Mouse (Mus musculus) adrenal gland (tissue): ENCODE results near the gene Iqgap1.

Experiments
- intact Hi-C: fragments of 180-260 bp; cut with DNase I; formaldehyde crosslinking; loops from one replicate; pipeline ENCODE4 v1.15.1; 2025

Iqgap1 gene

GRCm38 (mm10) chr7:80806331-80806730, 19.4 kb downstream of the Iqgap1 start:
- intact Hi-C loops, result no loop called here

DNA sequence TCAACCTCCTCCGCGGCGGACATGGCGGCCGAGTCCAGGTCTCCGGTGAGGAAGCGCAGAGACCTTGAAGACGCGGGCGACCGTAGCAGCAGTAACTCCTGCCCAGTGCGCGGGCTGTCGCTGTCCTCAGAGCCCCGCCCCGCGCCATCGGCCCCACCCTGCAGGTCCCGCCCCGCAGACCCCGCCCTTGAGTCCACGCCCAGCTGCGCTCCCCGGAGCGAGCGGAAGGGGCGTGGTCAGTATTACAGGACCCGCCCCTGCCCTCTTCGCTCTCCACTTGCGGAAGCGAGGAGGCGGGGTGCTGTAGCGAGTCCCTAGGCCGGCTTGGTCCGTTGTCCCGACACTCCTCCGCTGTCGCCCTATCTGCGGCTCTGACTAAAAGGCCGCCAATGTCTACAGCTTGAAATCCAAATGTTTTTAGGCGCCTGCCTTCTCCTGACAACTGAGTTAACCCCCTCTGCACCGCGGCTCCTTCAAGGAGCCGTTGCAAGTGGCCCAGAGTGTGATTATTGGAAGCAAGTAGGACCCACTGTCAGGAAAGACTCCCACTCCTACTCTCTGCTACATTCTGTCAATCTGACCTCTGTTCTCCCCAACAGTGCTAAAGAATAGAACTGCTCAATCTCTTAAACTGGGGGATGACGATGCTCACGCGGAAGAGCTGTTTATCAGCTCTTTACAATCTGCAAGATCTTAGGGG, 22.5 kb downstream of the Iqgap1 start:
- intact Hi-C loops, result loop anchor here (5.0 kb wide), 1 partner anchor 34 kb away; no protein-coding TSS in a partner anchor

- intact Hi-C loops, result loop anchor here (5.0 kb wide), 1 partner anchor 35 kb away; no protein-coding TSS in a partner anchor
Observed at GRCm38 (mm10) chr7:80802412-80803160, 23.2 kb downstream of the Iqgap1 start.

DNA sequence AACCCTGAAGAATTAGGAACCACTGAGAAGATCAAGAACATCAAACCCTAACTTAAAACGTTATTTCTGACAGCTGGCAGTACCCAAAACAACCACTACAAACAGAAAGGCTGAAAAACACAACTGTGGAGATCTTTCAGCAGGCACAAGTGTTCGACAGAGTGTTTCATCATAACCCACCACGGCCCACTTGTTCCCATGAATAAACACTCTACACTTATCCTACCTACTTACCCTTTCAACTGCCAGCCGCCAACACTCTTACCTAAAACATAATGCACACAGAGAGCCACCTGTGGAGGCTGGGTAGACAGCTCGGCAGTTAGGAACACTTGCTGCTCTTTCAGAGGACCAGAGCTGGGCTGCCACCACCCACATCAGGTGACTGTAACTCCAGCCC, 26.5 kb downstream of the Iqgap1 start:
- intact Hi-C loops, result loop anchor here (5.0 kb wide), 1 partner anchor 42 kb away; no protein-coding TSS in a partner anchor

DNA sequence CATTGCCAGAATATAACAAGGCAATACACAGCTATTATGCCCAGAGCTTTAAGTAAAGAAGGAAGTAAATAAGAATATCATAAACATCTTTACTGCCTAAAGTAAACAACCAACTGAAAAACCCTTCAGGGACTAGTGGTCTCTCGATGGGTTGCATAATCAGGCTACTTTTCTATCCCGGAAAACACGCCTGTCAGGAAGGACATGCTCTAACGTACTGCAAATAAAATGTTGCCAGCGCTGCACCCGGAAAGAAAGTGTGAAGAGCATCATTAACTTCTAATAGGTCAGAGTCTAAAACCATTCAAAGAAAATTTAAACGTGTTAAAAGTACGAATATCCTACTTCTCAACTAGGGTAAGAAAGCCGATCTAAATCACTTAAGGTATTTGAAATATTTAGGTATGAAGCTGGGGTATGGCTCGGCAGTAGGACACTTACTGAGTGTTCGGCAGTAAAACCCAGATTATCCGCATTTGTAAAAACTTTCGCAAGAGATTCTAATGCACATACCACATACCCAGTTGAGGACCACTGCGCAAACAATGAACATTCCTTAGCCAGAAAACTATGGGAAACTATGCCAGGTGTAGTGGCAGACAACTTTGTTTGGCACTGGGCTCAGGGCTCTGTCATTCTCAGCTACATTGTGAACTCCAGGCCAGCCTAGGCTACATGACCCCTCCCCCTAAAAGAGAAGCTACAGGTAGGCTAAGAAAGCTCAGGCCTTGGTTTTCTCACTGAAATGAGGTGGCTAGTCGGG, 28.8 kb downstream of the Iqgap1 start:
- intact Hi-C loops, result loop anchor here (5.0 kb wide), 1 partner anchor 40 kb away; no protein-coding TSS in a partner anchor

- intact Hi-C loops, result loop anchor here (5.0 kb wide), 1 partner anchor 39 kb away; no protein-coding TSS in a partner anchor
Observed at GRCm38 (mm10) chr7:80796258-80796657, 29.5 kb downstream of the Iqgap1 start.

DNA sequence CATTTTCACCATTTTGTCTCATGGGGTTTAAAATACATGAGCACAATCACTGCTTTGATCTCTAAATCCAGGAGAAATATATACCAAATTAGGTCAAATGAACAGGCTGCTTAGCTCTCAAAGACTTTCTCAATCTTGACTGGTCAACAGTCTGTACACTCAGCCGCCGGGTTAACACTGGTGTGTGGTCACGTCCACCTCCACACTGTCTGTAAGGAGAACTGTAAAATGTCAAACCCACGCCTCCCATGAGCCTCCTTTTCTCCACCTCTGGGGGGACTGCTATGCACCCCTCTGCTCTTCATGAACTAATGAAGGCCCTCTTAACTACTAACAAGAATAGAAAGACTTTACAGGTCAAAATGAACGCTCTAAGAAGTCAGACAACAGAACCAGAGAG, 36.2 kb downstream of the Iqgap1 start:
- intact Hi-C loops, result no loop called here

GRCm38 (mm10) chr7:80789061-80789460, 36.7 kb downstream of the Iqgap1 start:
- intact Hi-C loops, result no loop called here

- intact Hi-C loops, result no loop called here
Observed at GRCm38 (mm10) chr7:80788002-80788401, 37.8 kb downstream of the Iqgap1 start.

GRCm38 (mm10) chr7:80786746-80787145, 39.0 kb downstream of the Iqgap1 start:
- intact Hi-C loops, result no loop called here

DNA sequence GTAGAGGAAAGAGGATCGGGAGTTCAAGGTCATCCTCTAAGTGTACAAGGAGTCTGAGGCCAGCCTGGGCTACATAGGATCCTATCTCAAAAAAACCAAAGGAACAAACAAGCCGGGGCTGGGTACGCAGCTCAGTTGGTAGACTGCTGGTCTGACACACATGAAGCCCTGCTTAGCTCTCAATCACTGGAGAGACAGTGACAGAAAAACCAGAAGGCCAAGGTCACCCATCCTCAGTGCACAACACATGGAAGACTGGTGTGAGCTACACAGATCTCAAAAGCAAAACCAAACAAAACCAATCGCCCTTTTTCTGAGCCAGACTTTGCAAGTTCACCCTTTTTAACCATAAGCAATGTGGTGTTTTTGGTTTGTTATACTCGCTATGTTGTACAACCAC, 41.9 kb downstream of the Iqgap1 start:
- intact Hi-C loops, result no loop called here

DNA sequence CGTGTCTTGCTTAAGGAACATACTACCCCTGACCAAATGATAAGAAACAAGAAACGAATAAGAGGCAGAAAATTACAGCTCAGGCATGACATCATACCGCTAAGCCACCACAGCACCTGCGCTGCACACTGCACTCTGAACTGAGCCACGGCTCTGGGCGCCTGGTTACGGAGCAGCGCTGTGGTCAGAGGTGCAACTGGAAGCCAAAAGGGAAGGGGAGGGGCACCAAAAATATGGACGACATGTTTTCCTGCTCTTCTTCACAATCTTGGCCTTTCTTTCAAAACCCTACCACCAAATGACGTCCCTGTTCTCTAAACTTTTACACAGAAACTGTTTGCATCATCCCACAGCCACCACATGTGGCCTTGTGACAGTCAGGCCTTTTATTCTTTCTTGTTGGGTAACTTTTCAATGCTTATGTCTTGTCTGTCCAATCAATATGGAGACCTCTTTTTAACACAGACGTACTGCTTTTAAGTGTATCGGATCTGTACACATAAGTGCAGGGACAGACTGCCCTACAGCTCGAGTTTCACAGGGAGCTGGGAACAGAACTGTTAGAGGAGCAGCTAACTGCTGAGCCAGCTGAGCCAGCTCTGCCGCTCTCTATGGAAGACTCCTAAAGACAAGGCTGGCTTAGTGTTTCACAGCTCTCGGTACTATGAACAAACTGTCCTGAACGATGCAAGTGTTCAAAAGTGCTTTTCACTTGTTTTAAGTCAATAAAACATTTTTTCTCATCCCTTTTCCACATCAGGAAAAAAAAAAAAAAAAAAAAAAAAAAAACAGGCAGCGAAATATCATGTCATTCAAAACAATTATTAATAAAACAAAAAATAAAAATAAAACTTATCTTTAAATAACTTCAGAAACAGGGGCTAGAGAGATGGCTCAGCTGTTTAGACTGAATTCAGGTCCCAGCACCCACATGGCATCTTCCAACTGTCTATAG, 43.3 kb downstream of the Iqgap1 start:
- intact Hi-C loops, result no loop called here

GRCm38 (mm10) chr7:80781444-80782120, 44.2 kb downstream of the Iqgap1 start:
- intact Hi-C loops, result no loop called here

GRCm38 (mm10) chr7:80778958-80779669, 46.7 kb downstream of the Iqgap1 start:
- intact Hi-C loops, result no loop called here

DNA sequence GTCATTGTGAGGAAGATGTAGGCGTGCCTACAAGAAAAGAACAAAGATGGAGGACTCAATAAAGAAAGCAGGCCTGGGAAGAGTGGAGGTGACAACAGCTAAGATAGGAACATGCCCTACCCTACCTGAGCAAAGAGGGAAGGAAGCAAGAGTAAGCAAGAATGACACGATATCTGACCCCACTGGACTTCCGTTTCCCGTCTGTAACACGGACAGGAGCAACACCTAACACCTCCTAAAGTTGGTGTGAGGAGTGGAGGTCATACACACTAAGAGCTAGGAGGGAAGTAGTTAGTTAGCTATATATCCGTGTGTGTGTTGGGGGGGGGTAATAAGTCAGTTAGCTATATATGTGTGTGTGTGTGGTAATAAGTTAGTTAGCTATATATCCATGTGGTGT, 47.4 kb downstream of the Iqgap1 start:
- intact Hi-C loops, result no loop called here

DNA sequence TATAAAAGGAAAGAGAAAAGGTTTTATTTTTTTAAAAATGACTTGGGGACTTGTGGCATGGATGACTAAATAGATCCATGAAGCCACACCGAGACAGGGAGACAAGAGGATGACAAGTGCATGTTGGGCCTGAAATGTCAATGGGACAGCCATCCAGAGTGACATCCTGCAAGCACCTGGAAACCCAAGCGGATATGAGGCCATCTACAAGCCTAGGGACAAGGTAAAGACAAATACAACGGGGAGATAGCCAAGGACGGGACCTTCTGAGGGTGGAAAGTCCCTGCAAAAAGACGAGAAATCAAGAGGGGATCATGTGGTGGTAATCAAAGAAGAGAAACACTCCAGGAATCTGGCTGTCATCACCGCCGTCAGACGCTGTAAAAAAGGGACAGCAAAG, 48.6 kb downstream of the Iqgap1 start:
- intact Hi-C loops, result no loop called here

- intact Hi-C loops, result no loop called here
Observed at GRCm38 (mm10) chr7:80776090-80776489, 49.7 kb downstream of the Iqgap1 start.

GRCm38 (mm10) chr7:80775448-80775904, 50.3 kb downstream of the Iqgap1 start:
- intact Hi-C loops, result no loop called here
